Mouse (Mus musculus) liver, embryonic 12.5 days (tissue): ENCODE measurements around the gene Fam78a. TPM values are rescaled to one million over a fixed set of nuclear protein-coding genes. Genes with fewer than 3 reads are reported as not detected.

ENCODE experiments used
- ATAC-seq: fragments of 200-750 bp; cut with Nextera tagmentation; 2 replicates; pipeline ENCODE4 v1.8.0; 2017; ENCODE audit warnings: moderate number of reproducible peaks, mild to moderate bottlenecking, moderate library complexity
- H3K27ac ChIP-seq: fragments of 300-500 bp; sonication (generic); 2 replicates; pipeline ENCODE4 v1.5.1; 2016; ENCODE audit warnings: mild to moderate bottlenecking
- H3K27me3 ChIP-seq: fragments of 300-500 bp; sonication (generic); replicated peaks from 2 replicates; pipeline ENCODE4 v1.6.1; 2016; ENCODE audit warnings: mild to moderate bottlenecking, moderate library complexity
- H3K36me3 ChIP-seq: fragments of 300-500 bp; sonication (generic); 2 replicates; pipeline ENCODE4 v1.6.1; 2016; ENCODE audit warnings: mild to moderate bottlenecking, moderate library complexity
- H3K4me1 ChIP-seq: fragments of 300-500 bp; sonication (generic); 2 replicates; pipeline ENCODE4 v1.6.1; 2016
- H3K4me2 ChIP-seq: fragments of 300-500 bp; sonication (generic); 2 replicates; pipeline ENCODE4 v1.6.1; 2016; ENCODE audit warnings: mild to moderate bottlenecking, moderate library complexity
- H3K4me3 ChIP-seq: fragments of 300-500 bp; sonication (generic); 2 replicates; pipeline ENCODE4 v1.5.1; 2016; ENCODE audit warnings: mild to moderate bottlenecking, moderate library complexity
- H3K9ac ChIP-seq: fragments of 300-500 bp; sonication (generic); 2 replicates; pipeline ENCODE4 v1.6.1; 2016; ENCODE audit warnings: mild to moderate bottlenecking, moderate library complexity
- H3K9me3 ChIP-seq: fragments of 300-500 bp; sonication (generic); replicated peaks from 2 replicates; pipeline ENCODE4 v1.6.1; 2016; ENCODE audit warnings: mild to moderate bottlenecking, moderate library complexity
- WGBS: fragments of 180-500 bp; shearing (Covaris S2); methylation state at CpG from one replicate; pipeline ENCODE4 v1.1.7; 2016; ENCODE audit not compliant: insufficient replicate concordance; 5-methylcytosine and 5-hydroxymethylcytosine counted together
- microRNA-seq: library from miRNA; unstranded; fragments of <30 nt; microRNA quantifications from one replicate; pipeline ENCODE4, GENCODE M21; 2017
- polyA plus RNA-seq: library from polyadenylated mRNA; unstranded; fragments of >200 nt; fragmentation: Nextera tagmentation; extraction: Ambion mirVana; gene quantifications from 2 replicates; pipeline ENCODE4 v1.2.1, GENCODE M21; 2016

Fam78a gene
- polyA plus RNA-seq, 1 experiment from 2014 or later: 22.4 TPM

GRCm38 (mm10) chr2:32033436-32033835, 51.2 kb downstream of the Fam78a start:
- H3K4me2 ChIP-seq: no peak overlapping the region
- H3K9me3 ChIP-seq: no peaks in the 10 kb centered on the region
- H3K27me3 ChIP-seq: no peaks in the 10 kb centered on the region
- ATAC-seq: no peak
- peaks cover 93% of the 10 kb centered on the region for H3K36me3 ChIP-seq
- WGBS: 93% methylated on average over 6 of the region's 6 CpGs
- H3K4me3 ChIP-seq: no peak overlapping the region
- H3K4me1 ChIP-seq: no peaks in the 10 kb centered on the region
- no peak overlapping the region for H3K9ac ChIP-seq
- H3K27ac ChIP-seq: no peak overlapping the region

GRCm38 (mm10) chr2:32029636-32030035, 55.0 kb downstream of the Fam78a start:
- peaks cover 95% of the 10 kb centered on the region for H3K36me3 ChIP-seq
- no peaks in the 10 kb centered on the region for H3K27me3 ChIP-seq
- 76% methylated on average over 3 of the region's 3 CpGs for WGBS
- ATAC-seq: no peak
- no peaks in the 10 kb centered on the region for H3K9me3 ChIP-seq
- no peaks in the 10 kb centered on the region for H3K4me1 ChIP-seq
- H3K4me2 ChIP-seq: no peak overlapping the region
- H3K4me3 ChIP-seq: no peak overlapping the region
- H3K9ac ChIP-seq: no peak overlapping the region
- H3K27ac ChIP-seq: no peak overlapping the region

- Histone ChIP-seq H3K9ac (no peak overlapping the region), H3K4me1 (peaks cover 12% of the 10 kb centered on the region), H3K4me3 (no peak overlapping the region), H3K27ac (no peak overlapping the region), H3K4me2 (no peak overlapping the region), H3K9me3 (no peaks in the 10 kb centered on the region), H3K27me3 (no peaks in the 10 kb centered on the region), H3K36me3 (peaks cover 93% of the 10 kb centered on the region)
- no peak for ATAC-seq
- WGBS: 92% methylated on average over 4 of the region's 4 CpGs
These were observed 60.3 kb downstream of the Fam78a start for GRCm38 (mm10) chr2:32024372-32024771.

GRCm38 (mm10) chr2:32020229-32020628, 64.4 kb downstream of the Fam78a start:
- H3K9ac ChIP-seq: no peak overlapping the region
- H3K4me1 ChIP-seq: peaks cover 12% of the 10 kb centered on the region
- WGBS: 90% methylated on average over 5 of the region's 5 CpGs
- peaks cover 98% of the 10 kb centered on the region for H3K36me3 ChIP-seq
- H3K27ac ChIP-seq: no peak overlapping the region
- H3K4me3 ChIP-seq: no peak overlapping the region
- H3K9me3 ChIP-seq: no peaks in the 10 kb centered on the region
- no peak for ATAC-seq
- no peaks in the 10 kb centered on the region for H3K27me3 ChIP-seq
- no peak overlapping the region for H3K4me2 ChIP-seq

- 83% methylated on average over 4 of the region's 4 CpGs for WGBS
- Histone ChIP-seq H3K27me3 (no peaks in the 10 kb centered on the region), H3K9ac (no peak overlapping the region), H3K9me3 (no peaks in the 10 kb centered on the region), H3K4me1 (peaks cover 12% of the 10 kb centered on the region), H3K27ac (no peak overlapping the region), H3K36me3 (peaks cover 98% of the 10 kb centered on the region), H3K4me3 (no peak overlapping the region), H3K4me2 (no peak overlapping the region)
- no peak for ATAC-seq
These were observed 65.0 kb downstream of the Fam78a start for GRCm38 (mm10) chr2:32019704-32020103.

- no peak overlapping the region for H3K4me2 ChIP-seq
- WGBS: 82% methylated on average over 11 of the region's 11 CpGs
- H3K9me3 ChIP-seq: no peaks in the 10 kb centered on the region
- H3K27ac ChIP-seq: no peak overlapping the region
- no peak overlapping the region for H3K9ac ChIP-seq
- peaks cover 95% of the 10 kb centered on the region for H3K36me3 ChIP-seq
- ATAC-seq: no peak
- no peaks in the 10 kb centered on the region for H3K4me1 ChIP-seq
- no peaks in the 10 kb centered on the region for H3K27me3 ChIP-seq
- H3K4me3 ChIP-seq: no peak overlapping the region
These were observed 75.9 kb downstream of the Fam78a start for GRCm38 (mm10) chr2:32008716-32009115.

GRCm38 (mm10) chr2:32008311-32008710, 76.3 kb downstream of the Fam78a start:
- H3K9ac ChIP-seq: no peak overlapping the region
- no peak overlapping the region for H3K4me2 ChIP-seq
- H3K27ac ChIP-seq: no peak overlapping the region
- WGBS: 88% methylated on average over 2 of the region's 2 CpGs
- H3K9me3 ChIP-seq: no peaks in the 10 kb centered on the region
- no peak overlapping the region for H3K4me3 ChIP-seq
- H3K27me3 ChIP-seq: no peaks in the 10 kb centered on the region
- H3K36me3 ChIP-seq: peaks cover 95% of the 10 kb centered on the region
- ATAC-seq: no peak
- H3K4me1 ChIP-seq: no peaks in the 10 kb centered on the region

Small RNA genes lying within 50 kb of the gene (microRNA-seq; reads per million reads assigned to microRNA genes)
- 1.1 reads per million for gene Mir7674

Other genes starting within 250 kb of the Fam78a start
- not detected in 2 replicates for gene Fibcd1, start 238.9 kb downstream of the Fam78a start, polyA plus RNA-seq
- 0.11 and 0.18 TPM in 2 replicates for gene Lamc3, start 197.6 kb downstream of the Fam78a start, polyA plus RNA-seq
- 5.1 and 5.2 TPM in 2 replicates for gene Aif1l, start 134.7 kb downstream of the Fam78a start, polyA plus RNA-seq
- 67.8 and 70.7 TPM in 2 replicates for gene Nup214, start 110.4 kb downstream of the Fam78a start, polyA plus RNA-seq
- 3.0 and 3.4 TPM in 2 replicates for gene Plpp7, start 10.7 kb upstream of the Fam78a start, polyA plus RNA-seq
- 20.8 and 23.6 TPM in 2 replicates for gene Prrc2b, start 66.2 kb upstream of the Fam78a start, polyA plus RNA-seq
- gene Pomt1, start 151.7 kb upstream of the Fam78a start, polyA plus RNA-seq: 19.1 and 20.0 TPM in 2 replicates
- 39.9 and 42.0 TPM in 2 replicates for gene Uck1, start 175.3 kb upstream of the Fam78a start, polyA plus RNA-seq
- gene Golga2, start 202.5 kb upstream of the Fam78a start, polyA plus RNA-seq: 13.0 and 14.4 TPM in 2 replicates
- 214 and 218 TPM in 2 replicates for gene Swi5, start 203.2 kb upstream of the Fam78a start, polyA plus RNA-seq